Mouse (Mus musculus) olfactory bulb, adult 2 months (tissue): Measurements from ENCODE around the gene Mgat5.

Experiments
- CTCF ChIP-seq: fragments of 200-500 bp; IDR thresholded peaks from 2 replicates; pipeline ENCODE4 v1.5.1; 2012; ENCODE audit warnings: low read depth, mild to moderate bottlenecking, low read length, moderate library complexity; ENCODE audit not compliant: insufficient read depth
- POLR2A ChIP-seq: fragments of 200-500 bp; IDR thresholded peaks from 2 replicates; pipeline ENCODE4 v1.6.1; 2012; ENCODE audit warnings: mild to moderate bottlenecking, low read depth, low read length, moderate library complexity; ENCODE audit not compliant: insufficient read depth

DNA sequence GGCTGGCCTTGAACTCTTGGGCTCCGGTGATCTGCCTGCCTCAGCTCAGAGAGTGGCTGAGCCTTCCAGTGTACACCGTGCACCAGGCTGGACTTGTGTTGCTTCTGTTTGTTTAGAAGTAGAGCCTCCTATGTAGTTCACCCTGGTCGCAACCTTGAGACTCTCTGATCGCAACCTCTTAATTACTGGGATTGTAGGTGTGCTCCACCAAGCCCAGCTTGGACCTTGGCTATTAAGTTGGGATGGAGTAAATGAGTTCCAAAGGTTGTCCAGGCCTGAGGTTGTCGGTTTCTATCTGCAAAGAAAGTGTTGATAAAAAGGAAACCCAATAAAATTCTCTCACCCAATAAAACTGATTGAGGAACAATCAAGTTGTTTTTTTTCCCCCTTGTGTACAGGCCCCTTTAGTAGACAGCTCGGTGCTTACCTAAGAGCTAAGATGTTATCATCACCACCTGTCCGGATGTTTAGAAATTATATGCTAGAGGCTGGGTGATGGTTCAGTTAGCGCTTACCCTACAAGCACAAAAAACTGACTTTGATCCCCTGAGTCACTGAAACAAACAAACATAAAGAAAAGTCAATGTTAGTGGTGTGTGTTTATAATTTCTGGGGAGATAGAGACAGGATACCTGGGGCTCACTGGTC, 9.9 kb downstream of the Mgat5 start:
- TF ChIP-seq CTCF, result no peak
- no peak for TF ChIP-seq POLR2A
